Mouse (Mus musculus): ENCODE results near the gene Kpna1.

- TF ChIP-seq MAFK (IDR thresholded peaks at IDR 0.05; ENCODE audit: insufficient replicate concordance, low read length) (no peak), MXI1 (IDR thresholded peaks at IDR 0.05; ENCODE audit: low read depth, low read length) (no peak), POLR2A (IDR thresholded peaks at IDR 0.05; ENCODE audit: low read depth, low read length) (no peak)
These were observed 11.2 kb upstream of the Kpna1 start for GRCm38 (mm10) chr16:35967319-35967718.

All from CH12.LX (cell line).